In the genomic region with DNA sequence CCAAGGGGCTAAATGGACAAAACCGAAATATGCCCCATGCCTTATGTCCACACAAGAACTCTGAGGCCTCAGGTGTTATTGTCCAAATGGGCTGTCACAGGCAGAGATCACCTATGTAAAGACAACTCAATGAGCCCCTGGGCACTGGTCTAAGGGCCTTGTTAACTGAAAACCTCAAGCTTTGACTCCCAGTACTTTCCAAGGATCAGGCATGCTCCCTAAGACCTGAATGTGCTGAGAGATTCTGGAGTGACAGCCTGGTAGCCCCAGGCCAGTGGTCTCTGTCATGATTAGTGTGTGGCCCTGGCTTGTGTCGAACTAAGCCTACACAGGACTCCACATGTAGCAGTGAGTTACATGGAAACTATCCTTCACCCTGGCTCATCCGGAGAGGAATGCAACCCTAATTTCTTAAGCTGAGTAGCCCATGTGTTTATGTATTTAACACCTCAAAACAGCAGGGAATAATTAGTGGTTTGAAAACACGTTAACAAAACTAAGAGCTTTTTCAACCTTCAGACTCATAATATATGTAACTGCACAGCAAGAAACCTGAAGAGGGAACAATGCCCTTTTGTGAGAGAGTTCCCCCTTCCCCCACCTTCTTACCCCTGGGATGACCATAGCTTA, we compare ENCODE assay signal across 25 mouse cellular contexts.
A peak's percentile ranks its signal among the peaks of the same experiment; 100 is the strongest.
DNase-seq lines count a peak whose midpoint lies in the region; ATAC-seq lines count a peak whose summit lies in the region.
"Had no signal": no experiment of that assay in that cellular context is flagged by ENCODE, and none has a peak within 500 bp of the region (broad histone marks: within the 10 kb centered on the region; RNA-seq: fewer than 3 reads in every experiment).

No protein-coding gene starts in this region.

- H3K4me3 ChIP-seq in hindbrain, embryonic 10.5 days = no peak overlapping the region
- no peak overlapping the region for H3K4me3 ChIP-seq in hindbrain, embryonic 11.5 days (ENCODE audit: low read depth, low read length)
- H3K4me3 ChIP-seq in limb, embryonic 10.5 days = no peak overlapping the region
- H3K4me3 ChIP-seq: embryonic facial prominence, embryonic 12.5 days; erythroblast, embryonic 14.5 days; forebrain, embryonic 13.5 days; heart, embryonic 13.5 days; layer of hippocampus, adult 2 months; limb, embryonic 15.5 days; megakaryocyte, embryonic 14.5 days; neural tube, embryonic 15.5 days had no signal

- H3K4me2 ChIP-seq in hindbrain, embryonic 11.5 days (replicated peaks; ENCODE audit: low read depth, low read length) = no peak overlapping the region
- H3K4me2 ChIP-seq: embryonic facial prominence, embryonic 12.5 days; forebrain, embryonic 13.5 days; heart, embryonic 13.5 days; hindbrain, embryonic 14.5 days; limb, embryonic 15.5 days; lung, embryonic 14.5 days; neural tube, embryonic 15.5 days had no signal

- H3K9ac ChIP-seq in hindbrain, embryonic 11.5 days (ENCODE audit: low read depth, low read length) = no peak overlapping the region
- H3K9ac ChIP-seq: embryonic facial prominence, embryonic 12.5 days; forebrain, embryonic 13.5 days; heart, embryonic 13.5 days; hindbrain, embryonic 14.5 days; limb, embryonic 15.5 days; liver, embryonic 14.5 days; lung, embryonic 14.5 days; neural tube, embryonic 15.5 days had no signal

- H3K9me3 ChIP-seq in hindbrain, embryonic 10.5 days = no peaks in the 10 kb centered on the region
- H3K9me3 ChIP-seq in hindbrain, embryonic 11.5 days (ENCODE audit: control insufficient read depth, low read length) = no peaks in the 10 kb centered on the region
- H3K9me3 ChIP-seq in limb, embryonic 10.5 days (replicated peaks) = no peaks in the 10 kb centered on the region
- H3K9me3 ChIP-seq: embryonic facial prominence, embryonic 12.5 days; forebrain, embryonic 13.5 days; heart, embryonic 13.5 days; limb, embryonic 15.5 days; megakaryocyte, embryonic 14.5 days; neural tube, embryonic 15.5 days had no signal

- H3K27me3 ChIP-seq in hindbrain, embryonic 10.5 days (ENCODE audit: insufficient read depth, poor library complexity, severe bottlenecking) = no peaks in the 10 kb centered on the region
- H3K27me3 ChIP-seq in hindbrain, embryonic 11.5 days (ENCODE audit: control insufficient read depth, insufficient read depth, low read length) = no peaks in the 10 kb centered on the region
- H3K27me3 ChIP-seq in limb, embryonic 10.5 days (ENCODE audit: low read depth, poor library complexity, severe bottlenecking) = peaks cover 9% of the 10 kb centered on the region
- H3K27me3 ChIP-seq: embryonic facial prominence, embryonic 12.5 days; megakaryocyte, embryonic 14.5 days; neural tube, embryonic 15.5 days had no signal

- peaks cover 29% of the 10 kb centered on the region for H3K4me1 ChIP-seq in hindbrain, embryonic 10.5 days (replicated peaks)
- H3K4me1 ChIP-seq in hindbrain, embryonic 11.5 days (replicated peaks; ENCODE audit: control insufficient read depth, insufficient read depth, low read length) = no peaks in the 10 kb centered on the region
- H3K4me1 ChIP-seq in limb, embryonic 10.5 days = peaks cover 45% of the 10 kb centered on the region
- H3K4me1 ChIP-seq: forebrain, embryonic 13.5 days; heart, embryonic 13.5 days; megakaryocyte, embryonic 14.5 days had no signal

- H3K27ac ChIP-seq in hindbrain, embryonic 10.5 days = peak overlapping the region; percentile 75
- H3K27ac ChIP-seq in hindbrain, embryonic 11.5 days (ENCODE audit: low read depth, low read length) = no peak overlapping the region
- H3K27ac ChIP-seq in limb, embryonic 10.5 days = peak overlapping the region; percentile 73
- H3K27ac ChIP-seq: embryonic facial prominence, embryonic 12.5 days; forebrain, embryonic 13.5 days; heart, embryonic 13.5 days; limb, embryonic 15.5 days; liver, embryonic 14.5 days; neural tube, embryonic 15.5 days had no signal

- DNase-seq in hindbrain, embryonic 10.5 days (ENCODE audit: low spot score) = no peak
- no peak for DNase-seq in hindbrain, embryonic 11.5 days (ENCODE audit: low spot score)
- peak; percentile 31 for DNase-seq in embryo, embryonic 11.5 days (ENCODE audit: low read depth, low spot score)
- peak; percentile 46 for DNase-seq in limb, embryonic 10.5 days (ENCODE audit: low spot score)
- DNase-seq in retina, postnatal 1 day = peak; percentile 31
- no peak for DNase-seq in adrenal gland, adult 18-20 months (ENCODE audit: low spot score in 2 of 2)
- DNase-seq in adrenal gland, postnatal 36 days = no peak
- DNase-seq: cerebellum, adult 11 months; cerebellum, postnatal 10 days; gastrocnemius, postnatal 10 days; heart, adult 18-20 months; kidney, adult 2 months; kidney, postnatal 10 days; lung, embryonic 14.5 days had no signal

- no peaks in the 10 kb centered on the region for H3K36me3 ChIP-seq in hindbrain, embryonic 10.5 days
- no peaks in the 10 kb centered on the region for H3K36me3 ChIP-seq in hindbrain, embryonic 11.5 days (ENCODE audit: control insufficient read depth, insufficient read depth, low read length)
- H3K36me3 ChIP-seq in limb, embryonic 10.5 days = no peaks in the 10 kb centered on the region
- H3K36me3 ChIP-seq: embryonic facial prominence, embryonic 12.5 days; heart, embryonic 13.5 days; limb, embryonic 15.5 days; neural tube, embryonic 15.5 days had no signal

- ATAC-seq in hindbrain, embryonic 11.5 days (ENCODE audit: low FRiP score) = no peak
- ATAC-seq: CD4-positive, CD25-positive, alpha-beta regulatory T cell, adult 4 months; forebrain, embryonic 13.5 days had no signal

- WGBS in hindbrain, embryonic 10.5 days = 32% methylated on average over 4 of the region's 4 CpGs
- 29% methylated on average over 4 of the region's 4 CpGs for WGBS in hindbrain, embryonic 11.5 days
- WGBS in limb, embryonic 10.5 days = 32% methylated on average over 4 of the region's 4 CpGs

Comparison
In these comparisons a context has a peak if more than half of its experiments do, and no peak if none do; other contexts are left out.
1. DNase-seq: peak in embryo, embryonic 11.5 days (single experiment), limb, embryonic 10.5 days (single experiment) and retina, postnatal 1 day (single experiment); none in hindbrain, embryonic 10.5 days (single experiment), hindbrain, embryonic 11.5 days (single experiment), adrenal gland, adult 18-20 months (0 of 2) and adrenal gland, postnatal 36 days (0 of 2).